Mouse (Mus musculus): ENCODE data around the gene C1qbp. TPM values are rescaled to one million over a fixed set of nuclear protein-coding genes. Genes with fewer than 3 reads are reported as not detected.

C1qbp gene
- polyA plus RNA-seq, 1 experiment from 2014 or later, result 266 TPM

GRCm38 (mm10) chr11:71007026-71007425, 24.2 kb upstream of the C1qbp start:
- H3K4me2 ChIP-seq, result no peak overlapping the region
- H3K9ac ChIP-seq, result no peak overlapping the region
- no peaks in the 10 kb centered on the region for H3K9me3 ChIP-seq (replicated peaks)
- H3K4me1 ChIP-seq (replicated peaks), result peaks cover 20% of the 10 kb centered on the region
- H3K27ac ChIP-seq, result no peak overlapping the region
- no peaks in the 10 kb centered on the region for H3K27me3 ChIP-seq
- no peak for ATAC-seq (replicated peaks; ENCODE audit: insufficient number of reproducible peaks, insufficient read depth, low FRiP score, low read depth)
- 88% methylated on average over 6 of the region's 6 CpGs for WGBS
- H3K4me3 ChIP-seq, result no peak overlapping the region
- peaks cover 31% of the 10 kb centered on the region for H3K36me3 ChIP-seq

- H3K9ac ChIP-seq, result no peak overlapping the region
These were observed 22.2 kb upstream of the C1qbp start for GRCm38 (mm10) chr11:71005046-71005445.

GRCm38 (mm10) chr11:71004316-71004773, 21.5 kb upstream of the C1qbp start, which contains the start of gene Dhx33:
Gene Dhx33 (minus strand): TSS chr11:71004437.
- Histone ChIP-seq H3K4me2 (peak within 1 kb of the TSS; percentile 91), H3K4me1 (replicated peaks) (peaks cover 20% of the 10 kb centered on the region), H3K9ac (peak within 1 kb of the TSS; percentile 83), H3K36me3 (peaks cover 15% of the 10 kb centered on the region), H3K27ac (peak within 1 kb of the TSS; percentile 89), H3K9me3 (replicated peaks) (no peaks in the 10 kb centered on the region), H3K4me3 (peak within 1 kb of the TSS; percentile 99), H3K27me3 (no peaks in the 10 kb centered on the region)
- ATAC-seq (replicated peaks; ENCODE audit: insufficient number of reproducible peaks, insufficient read depth, low FRiP score, low read depth), result peak; percentile 92
- under 1% methylated on average over 34 of the region's 35 CpGs for WGBS

More at GRCm38 (mm10) chr11:71005046-71005445, 22.2 kb upstream of the C1qbp start:
- H3K27me3 ChIP-seq, result no peaks in the 10 kb centered on the region
- ATAC-seq (replicated peaks; ENCODE audit: insufficient number of reproducible peaks, insufficient read depth, low FRiP score, low read depth), result no peak
- peak overlapping the region; percentile 64 for H3K4me2 ChIP-seq
- H3K4me3 ChIP-seq, result peak overlapping the region; percentile 99
- H3K9me3 ChIP-seq (replicated peaks), result no peaks in the 10 kb centered on the region
- peak overlapping the region; percentile 27 for H3K27ac ChIP-seq
- 65% methylated on average over 5 of the region's 5 CpGs for WGBS
- peaks cover 15% of the 10 kb centered on the region for H3K36me3 ChIP-seq
- peaks cover 20% of the 10 kb centered on the region for H3K4me1 ChIP-seq (replicated peaks)

GRCm38 (mm10) chr11:71003611-71004315, 20.9 kb upstream of the C1qbp start:
- H3K9ac ChIP-seq, result peak overlapping the region; percentile 83
- no peaks in the 10 kb centered on the region for H3K27me3 ChIP-seq
- H3K27ac ChIP-seq, result peak overlapping the region; percentile 89
- H3K4me2 ChIP-seq, result peak overlapping the region; percentile 91
- H3K4me3 ChIP-seq, result peak overlapping the region; percentile 99
- peak; percentile 68 for ATAC-seq (replicated peaks; ENCODE audit: insufficient number of reproducible peaks, insufficient read depth, low FRiP score, low read depth)
- under 1% methylated on average over 49 of the region's 49 CpGs for WGBS
- peaks cover 16% of the 10 kb centered on the region for H3K36me3 ChIP-seq
- no peaks in the 10 kb centered on the region for H3K9me3 ChIP-seq (replicated peaks)
- peaks cover 20% of the 10 kb centered on the region for H3K4me1 ChIP-seq (replicated peaks)

- Histone ChIP-seq H3K4me2 (no peak overlapping the region), H3K27me3 (no peaks in the 10 kb centered on the region), H3K36me3 (peaks cover 37% of the 10 kb centered on the region), H3K27ac (no peak overlapping the region), H3K9me3 (replicated peaks) (no peaks in the 10 kb centered on the region), H3K9ac (no peak overlapping the region), H3K4me3 (no peak overlapping the region), H3K4me1 (replicated peaks) (peaks cover 20% of the 10 kb centered on the region)
- ATAC-seq (replicated peaks; ENCODE audit: insufficient number of reproducible peaks, insufficient read depth, low FRiP score, low read depth), result no peak
- 87% methylated on average over 4 of the region's 4 CpGs for whole genome bisulfite sequencing
These were observed 18.3 kb upstream of the C1qbp start for GRCm38 (mm10) chr11:71001167-71001566.

- no peak overlapping the region for H3K27ac ChIP-seq
- H3K9ac ChIP-seq, result peak overlapping the region; percentile 98
- H3K4me3 ChIP-seq, result peak overlapping the region; percentile 100
- peak overlapping the region; percentile 73 for H3K4me2 ChIP-seq
- H3K27me3 ChIP-seq, result no peaks in the 10 kb centered on the region
- ATAC-seq (replicated peaks; ENCODE audit: insufficient number of reproducible peaks, insufficient read depth, low FRiP score, low read depth), result no peak
- H3K36me3 ChIP-seq, result peaks cover 67% of the 10 kb centered on the region
- 10% methylated on average over 12 of the region's 12 CpGs for WGBS
- H3K4me1 ChIP-seq (replicated peaks), result peaks cover 14% of the 10 kb centered on the region
- H3K9me3 ChIP-seq (replicated peaks), result no peaks in the 10 kb centered on the region
These were observed 796 bp downstream of the C1qbp start for GRCm38 (mm10) chr11:70982030-70982429.

- no peaks in the 10 kb centered on the region for H3K9me3 ChIP-seq (replicated peaks)
- WGBS, result 91% methylated on average over 14 of the region's 14 CpGs
- H3K27me3 ChIP-seq, result no peaks in the 10 kb centered on the region
- no peak overlapping the region for H3K27ac ChIP-seq
- no peak overlapping the region for H3K9ac ChIP-seq
- H3K4me3 ChIP-seq, result peak overlapping the region; percentile 100
- H3K4me2 ChIP-seq, result no peak overlapping the region; the same call in 1 of the 2 replicates
- H3K4me1 ChIP-seq (replicated peaks), result peaks cover 14% of the 10 kb centered on the region
- H3K36me3 ChIP-seq, result peaks cover 63% of the 10 kb centered on the region
- no peak for ATAC-seq (replicated peaks; ENCODE audit: insufficient number of reproducible peaks, insufficient read depth, low FRiP score, low read depth)
These were observed 1.9 kb downstream of the C1qbp start for GRCm38 (mm10) chr11:70980751-70981510.

GRCm38 (mm10) chr11:70980232-70980631, 2.6 kb downstream of the C1qbp start:
- Histone ChIP-seq H3K27ac (no peak overlapping the region), H3K36me3 (peaks cover 62% of the 10 kb centered on the region), H3K4me1 (replicated peaks) (peaks cover 14% of the 10 kb centered on the region), H3K9me3 (replicated peaks) (no peaks in the 10 kb centered on the region), H3K27me3 (no peaks in the 10 kb centered on the region), H3K4me2 (no peak overlapping the region), H3K9ac (0 out of 2 replicates have a peak overlapping the region, but pooled peaks have one; percentile 2), H3K4me3 (no peak overlapping the region)
- WGBS, result 82% methylated on average over 6 of the region's 6 CpGs
- ATAC-seq (replicated peaks; ENCODE audit: insufficient number of reproducible peaks, insufficient read depth, low FRiP score, low read depth), result no peak

- no peak for ATAC-seq (replicated peaks; ENCODE audit: insufficient number of reproducible peaks, insufficient read depth, low FRiP score, low read depth)
- no peak overlapping the region for H3K27ac ChIP-seq
- H3K4me3 ChIP-seq, result no peak overlapping the region
- WGBS, result 86% methylated on average over 6 of the region's 6 CpGs
- H3K27me3 ChIP-seq, result no peaks in the 10 kb centered on the region
- no peak overlapping the region for H3K9ac ChIP-seq
- H3K36me3 ChIP-seq, result peaks cover 74% of the 10 kb centered on the region
- peaks cover 14% of the 10 kb centered on the region for H3K4me1 ChIP-seq (replicated peaks)
- no peaks in the 10 kb centered on the region for H3K9me3 ChIP-seq (replicated peaks)
- H3K4me2 ChIP-seq, result no peak overlapping the region
These were observed 5.5 kb downstream of the C1qbp start for GRCm38 (mm10) chr11:70977293-70977692.

- Histone ChIP-seq H3K36me3 (peaks cover 70% of the 10 kb centered on the region), H3K4me2 (no peak overlapping the region), H3K27ac (no peak overlapping the region), H3K4me3 (no peak overlapping the region), H3K9ac (no peak overlapping the region), H3K9me3 (replicated peaks) (no peaks in the 10 kb centered on the region), H3K27me3 (no peaks in the 10 kb centered on the region), H3K4me1 (replicated peaks) (peaks cover 7% of the 10 kb centered on the region; the same call in 1 of the 2 replicates)
- no peak for ATAC-seq (replicated peaks; ENCODE audit: insufficient number of reproducible peaks, insufficient read depth, low FRiP score, low read depth)
- WGBS, result 68% methylated on average over 2 of the region's 2 CpGs
These were observed 7.6 kb downstream of the C1qbp start for GRCm38 (mm10) chr11:70975193-70975592.

- H3K4me3 ChIP-seq, result no peak overlapping the region
- no peak overlapping the region for H3K4me2 ChIP-seq
- peaks cover 59% of the 10 kb centered on the region for H3K36me3 ChIP-seq
- no peaks in the 10 kb centered on the region for H3K9me3 ChIP-seq (replicated peaks)
- H3K27ac ChIP-seq, result no peak overlapping the region
- no peaks in the 10 kb centered on the region for H3K27me3 ChIP-seq
- no peak overlapping the region for H3K9ac ChIP-seq
- ATAC-seq (replicated peaks; ENCODE audit: insufficient number of reproducible peaks, insufficient read depth, low FRiP score, low read depth), result no peak
- H3K4me1 ChIP-seq (replicated peaks), result peaks cover 7% of the 10 kb centered on the region; the same call in 1 of the 2 replicates
- WGBS, result 75% methylated on average over 4 of the region's 4 CpGs
These were observed 8.9 kb downstream of the C1qbp start for GRCm38 (mm10) chr11:70973947-70974346.

Data from heart, embryonic 15.5 days (tissue).